Mouse (Mus musculus) thymus, adult 18-20 months (tissue): ENCODE data around the gene Gigyf2.
"Not testable (repeated sequence)": the region's sequence is repeated elsewhere in the genome, so short reads cannot be mapped to it uniquely, and the experiment has no call there.

Experiments used
- DNase-seq, 2 experiments: peaks; one replicate each; pipeline ENCODE4 v3.0.0; 2022; ENCODE audit warnings: mixed read lengths in 2 of 2

Gene Gigyf2

DNA sequence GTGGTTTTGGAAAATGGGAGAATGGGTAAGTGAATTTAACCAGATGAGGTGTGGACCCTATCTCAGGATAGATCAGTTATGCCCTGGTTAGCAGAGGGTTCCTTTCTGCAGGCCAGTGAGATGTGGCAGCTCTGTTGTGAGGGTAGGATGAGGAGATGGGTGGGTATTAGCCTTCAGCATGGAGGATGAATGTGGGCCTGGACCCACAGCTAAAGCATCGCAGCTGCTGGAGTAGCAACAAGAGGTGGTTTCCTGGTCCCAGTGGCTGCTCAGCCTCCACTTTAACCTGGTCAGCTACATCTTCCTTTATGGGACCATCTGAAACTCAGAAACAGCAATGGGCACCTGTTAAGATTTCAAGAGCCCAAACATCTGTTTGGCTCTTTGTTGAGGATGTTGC is 129.6 kb downstream of the Gigyf2 start:
- DNase-seq: no peak

- DNase-seq: no peak
Measured at GRCm38 (mm10) chr1:87458045-87458444, 131.2 kb downstream of the Gigyf2 start.

DNA sequence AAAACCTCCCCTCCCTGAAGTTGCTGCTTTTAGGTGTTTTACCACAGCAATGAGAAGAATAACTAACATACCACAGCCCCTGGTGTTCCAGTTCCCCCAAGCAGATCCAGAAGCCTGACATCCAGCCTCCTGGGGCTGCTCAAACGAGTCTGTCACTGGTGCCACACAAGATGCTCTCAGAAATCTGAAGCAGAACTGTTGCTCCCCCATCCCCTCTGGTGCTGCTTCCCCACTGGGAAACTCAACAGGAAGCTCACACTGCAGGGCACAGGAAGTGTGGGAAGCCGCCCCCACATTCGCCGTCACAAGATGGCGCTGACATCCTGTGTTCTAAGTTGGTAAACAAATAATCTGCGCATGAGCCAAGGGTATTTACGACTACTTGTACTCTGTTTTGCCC is 133.1 kb downstream of the Gigyf2 start:
- DNase-seq: not testable (repeated sequence)

DNA sequence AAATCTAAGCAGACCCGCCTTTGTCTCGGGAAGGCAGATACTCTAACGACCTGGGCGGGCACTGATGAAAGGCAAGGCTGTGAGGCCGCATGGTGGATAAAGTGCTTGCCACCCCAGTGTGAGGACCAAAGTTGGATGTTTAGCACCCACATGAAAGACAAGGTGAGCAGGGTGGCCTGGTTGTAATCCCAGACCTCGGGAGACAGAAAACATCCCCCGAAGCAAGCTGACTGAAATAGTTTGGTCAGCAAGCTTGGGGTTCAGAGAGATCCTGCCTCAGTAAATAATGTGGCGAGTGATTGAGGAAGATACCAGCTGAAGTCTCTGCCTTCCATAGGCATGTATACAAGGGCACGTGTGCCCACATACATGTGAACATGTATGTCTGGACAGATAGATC is 140.7 kb downstream of the Gigyf2 start:
- no peak for DNase-seq

GRCm38 (mm10) chr1:87468321-87468720 is 141.5 kb downstream of the Gigyf2 start:
- DNase-seq: no peak

GRCm38 (mm10) chr1:87469971-87470370 is 143.2 kb downstream of the Gigyf2 start, which contains the start of gene Snorc:
Snorc (plus strand) TSS chr1:87470271.
- DNase-seq: not testable (repeated sequence)

DNA sequence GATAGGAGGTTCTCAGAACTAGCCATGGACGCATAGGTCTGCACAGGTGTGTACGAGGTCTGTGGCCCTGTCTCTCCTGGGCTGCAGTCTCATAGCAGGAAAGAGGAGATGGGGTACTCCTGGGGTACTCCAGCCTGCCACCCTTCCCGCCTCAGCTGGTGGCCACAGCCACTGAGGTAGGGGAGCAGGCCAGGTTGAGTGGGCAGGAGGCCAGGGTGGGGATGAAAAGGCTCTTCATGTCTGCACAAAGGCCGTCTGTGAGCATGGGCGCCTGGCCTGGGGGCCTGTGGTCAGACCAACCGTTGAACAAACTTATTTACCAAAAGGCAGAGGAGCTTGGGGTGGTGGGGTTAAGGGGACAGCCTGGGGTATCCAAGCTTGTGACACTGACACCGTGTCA is 145.1 kb downstream of the Gigyf2 start:
- DNase-seq: no peak

DNA sequence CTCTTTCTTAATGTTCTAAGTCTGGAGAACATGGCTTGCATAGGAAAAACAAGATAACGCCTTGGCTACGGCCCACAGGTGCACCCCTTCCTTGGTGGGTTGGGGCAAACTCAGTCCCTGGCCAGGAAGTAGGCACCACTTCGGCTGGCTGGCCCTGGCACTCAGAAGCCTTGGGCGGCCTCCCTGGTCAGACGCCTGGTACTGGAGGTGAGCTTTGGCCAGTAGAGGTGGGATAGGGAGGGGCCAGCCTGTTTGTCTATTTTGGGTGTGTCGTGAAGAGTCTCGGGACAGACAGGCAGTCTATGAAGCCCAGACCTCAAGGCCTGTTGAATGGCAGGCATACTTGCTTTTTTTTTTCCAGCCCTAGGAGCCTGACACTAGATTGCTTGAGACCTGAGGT is 145.8 kb downstream of the Gigyf2 start:
- DNase-seq: no peak

GRCm38 (mm10) chr1:87475076-87475895 is 148.5 kb downstream of the Gigyf2 start:
- DNase-seq: no peak

DNA sequence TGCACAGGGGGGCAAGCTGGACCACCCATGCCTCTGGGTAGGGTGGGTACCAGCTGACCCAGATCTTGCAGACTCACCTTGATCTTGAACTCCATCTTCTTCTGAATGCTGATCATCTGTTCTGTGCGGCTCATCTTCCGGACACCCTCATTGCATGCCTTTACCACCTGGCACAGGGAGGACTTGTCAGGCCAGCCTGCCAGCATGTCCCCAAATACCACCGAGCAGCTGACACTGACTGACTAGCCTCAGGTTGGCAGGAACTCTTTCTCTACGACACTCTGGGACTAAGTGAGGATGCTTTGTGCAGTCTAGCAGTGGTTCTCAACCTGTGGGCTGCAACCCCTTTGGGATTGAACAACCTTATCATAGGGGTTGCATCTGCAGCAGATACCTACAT is 155.7 kb downstream of the Gigyf2 start:
- DNase-seq: no peak

DNA sequence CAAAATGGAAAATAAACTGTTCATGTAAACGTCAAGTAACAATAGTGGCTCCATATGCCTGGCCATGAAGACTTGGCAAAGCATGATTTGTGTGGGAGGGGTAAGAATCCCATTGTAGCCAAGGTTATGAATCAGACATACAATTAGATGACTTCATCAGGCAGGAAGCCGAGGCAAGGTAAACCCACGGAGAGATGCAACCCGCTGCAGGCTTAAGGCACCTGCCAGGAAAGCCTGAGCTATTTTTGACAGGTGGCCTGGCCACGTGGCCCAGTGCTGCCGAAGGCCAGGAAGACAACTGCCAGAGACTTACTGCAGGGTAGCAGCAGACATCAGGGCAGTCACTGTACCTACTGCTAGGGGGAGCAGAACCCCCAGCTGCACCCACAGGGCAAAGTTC is 159.6 kb downstream of the Gigyf2 start:
- peak; percentile 16 to 19 for DNase-seq

GRCm38 (mm10) chr1:87492285-87492684 is 165.5 kb downstream of the Gigyf2 start:
- DNase-seq: no peak

- DNase-seq: no peak
Measured at GRCm38 (mm10) chr1:87493542-87493941, 166.7 kb downstream of the Gigyf2 start.
